Mouse (Mus musculus): ENCODE measurements around the gene Ndufc2.
A peak's percentile ranks its signal among the peaks of the same experiment; 100 is the strongest.

Ndufc2 gene

GRCm38 (mm10) chr7:97387561-97388147 is 12.1 kb upstream of the Ndufc2 start:
- no peak for DNase-seq

- DNase-seq, result no peak
These were observed 11.3 kb upstream of the Ndufc2 start for GRCm38 (mm10) chr7:97388541-97388940.

- no peak for DNase-seq
These were observed 8.3 kb upstream of the Ndufc2 start for GRCm38 (mm10) chr7:97391293-97392078.

GRCm38 (mm10) chr7:97392079-97392445 is 7.7 kb upstream of the Ndufc2 start:
- no peak for DNase-seq

GRCm38 (mm10) chr7:97394375-97394774 is 5.4 kb upstream of the Ndufc2 start:
- DNase-seq, result no peak

- no peak for DNase-seq
These were observed 860 bp upstream of the Ndufc2 start for GRCm38 (mm10) chr7:97398943-97399342.

- no peak for DNase-seq
These were observed 7.3 kb downstream of the Ndufc2 start for GRCm38 (mm10) chr7:97407145-97407544.

GRCm38 (mm10) chr7:97411106-97411505 is 11.3 kb downstream of the Ndufc2 start:
- no peak for DNase-seq

GRCm38 (mm10) chr7:97411575-97411974 is 11.8 kb downstream of the Ndufc2 start:
- DNase-seq, result no peak

GRCm38 (mm10) chr7:97413981-97414380 is 14.2 kb downstream of the Ndufc2 start:
- DNase-seq, result no peak

- no peak for DNase-seq
These were observed 14.6 kb downstream of the Ndufc2 start for GRCm38 (mm10) chr7:97414426-97414825.

- no peak for DNase-seq
These were observed 15.3 kb downstream of the Ndufc2 start for GRCm38 (mm10) chr7:97414915-97415687.

GRCm38 (mm10) chr7:97416473-97416872 is 16.7 kb downstream of the Ndufc2 start:
- DNase-seq, result no peak

- peak; percentile 65 for DNase-seq
These were observed 17.3 kb downstream of the Ndufc2 start, which contains the start of gene Thrsp for GRCm38 (mm10) chr7:97416906-97417777. TSS of gene Thrsp (minus strand) at chr7:97417730.

- no peak for DNase-seq
These were observed 18.9 kb downstream of the Ndufc2 start for GRCm38 (mm10) chr7:97418717-97419116.

- no peak for DNase-seq
These were observed 19.4 kb downstream of the Ndufc2 start for GRCm38 (mm10) chr7:97419163-97419562.

GRCm38 (mm10) chr7:97420406-97420805 is 20.6 kb downstream of the Ndufc2 start:
- DNase-seq, result no peak

GRCm38 (mm10) chr7:97420958-97421651 is 21.3 kb downstream of the Ndufc2 start:
- no peak for DNase-seq

GRCm38 (mm10) chr7:97423754-97424153 is 24.0 kb downstream of the Ndufc2 start:
- no peak for DNase-seq

GRCm38 (mm10) chr7:97424621-97425245 is 24.9 kb downstream of the Ndufc2 start:
- DNase-seq, result peak; percentile 95

GRCm38 (mm10) chr7:97426566-97426965 is 26.8 kb downstream of the Ndufc2 start:
- DNase-seq, result no peak

GRCm38 (mm10) chr7:97427296-97427695 is 27.5 kb downstream of the Ndufc2 start:
- DNase-seq, result no peak
